Mouse (Mus musculus): ENCODE results near the gene Inf2.

GRCm38 (mm10) chr12:112646139-112646538, 57.6 kb downstream of the Inf2 start:
- TF ChIP-seq GATA1 (IDR thresholded peaks at IDR 0.05; ENCODE audit: borderline replicate concordance, low read length), result no peak
- no peak for TF ChIP-seq FLI1 (IDR thresholded peaks at IDR 0.05; ENCODE audit: low read length)

All from megakaryocyte, embryonic 14.5 days (primary cell).